Mouse (Mus musculus) adrenal gland, postnatal 36 days (tissue): Measurements from ENCODE around the gene Gnaq. TPM values are rescaled to one million over a fixed set of nuclear protein-coding genes. Genes with fewer than 3 reads are reported as not detected.
"Not testable (repeated sequence)": the region's sequence is repeated elsewhere in the genome, so short reads cannot be mapped to it uniquely, and the experiment has no call there.

Source experiments
- DNase-seq, 2 experiments: peaks; one replicate each; pipeline ENCODE4 v3.0.0; 2021; ENCODE audit warnings: mixed read lengths in 1 of 2
- total RNA-seq, 2 experiments: library from RNA; stranded (reverse); gene quantifications; 2 replicates each; pipeline ENCODE4 v1.2.3; 2021

Gnaq gene
- total RNA-seq, 2 experiments from 2014 or later, result 56.8 to 58.0 TPM

DNA sequence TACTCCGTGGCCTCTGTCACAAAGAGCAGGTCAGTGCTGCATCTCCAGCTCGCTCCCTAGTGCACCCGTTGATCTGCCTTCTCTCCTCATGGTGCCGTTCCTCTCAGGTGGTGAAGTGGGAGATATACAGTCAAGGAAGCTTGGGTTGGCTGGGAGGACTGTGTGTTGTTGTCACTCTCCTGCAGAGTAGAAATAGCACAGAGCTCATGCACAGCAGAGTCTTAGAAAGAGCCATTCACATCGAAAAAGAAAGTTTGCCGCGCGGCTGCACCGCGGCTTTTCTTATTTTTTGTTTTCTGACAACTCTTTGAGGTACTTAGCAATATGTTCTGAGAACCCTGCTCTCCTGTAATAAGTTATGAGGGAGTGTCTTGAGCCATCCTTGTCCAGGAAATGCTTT is 10.4 kb downstream of the Gnaq start:
- DNase-seq, result no peak

DNA sequence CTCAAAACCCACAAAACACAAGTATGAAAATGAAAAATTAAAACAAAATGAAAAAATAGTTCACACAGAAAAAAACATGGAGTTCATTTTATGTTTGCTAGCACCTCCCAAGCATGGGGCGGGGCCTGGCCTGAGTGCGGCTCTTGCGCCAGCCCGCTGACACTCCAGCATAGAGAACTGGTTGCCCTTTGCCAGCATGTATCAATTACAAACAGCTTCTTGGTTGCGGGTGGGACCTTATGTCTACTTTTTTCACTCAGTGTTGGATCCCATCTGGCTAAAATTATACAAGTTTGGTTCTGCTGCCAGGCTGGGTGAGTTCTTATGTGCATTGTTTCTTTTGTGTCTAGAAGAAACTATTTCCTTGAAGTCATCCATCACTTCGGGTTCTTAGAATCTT is 14.8 kb downstream of the Gnaq start:
- no peak for DNase-seq

DNA sequence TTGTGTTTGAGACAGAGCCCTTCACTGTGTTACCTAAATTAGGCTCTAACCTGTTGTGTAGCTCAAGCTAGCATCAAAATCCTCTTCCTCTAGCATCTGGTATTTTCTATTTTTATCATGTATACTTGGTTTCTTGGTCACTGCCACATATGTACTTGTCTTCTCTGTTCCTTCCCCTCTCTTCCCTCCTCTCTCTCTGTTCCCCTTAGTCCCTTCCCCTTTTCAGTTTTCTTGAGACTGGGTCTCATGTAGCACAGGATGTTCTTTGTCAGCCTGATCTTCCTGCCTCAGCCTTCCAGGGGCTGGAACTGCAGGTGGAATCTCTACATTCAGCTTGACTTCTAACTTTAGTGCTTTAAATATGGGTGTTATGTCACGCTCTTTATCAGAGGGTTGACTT is 16.5 kb downstream of the Gnaq start:
- no peak for DNase-seq

DNA sequence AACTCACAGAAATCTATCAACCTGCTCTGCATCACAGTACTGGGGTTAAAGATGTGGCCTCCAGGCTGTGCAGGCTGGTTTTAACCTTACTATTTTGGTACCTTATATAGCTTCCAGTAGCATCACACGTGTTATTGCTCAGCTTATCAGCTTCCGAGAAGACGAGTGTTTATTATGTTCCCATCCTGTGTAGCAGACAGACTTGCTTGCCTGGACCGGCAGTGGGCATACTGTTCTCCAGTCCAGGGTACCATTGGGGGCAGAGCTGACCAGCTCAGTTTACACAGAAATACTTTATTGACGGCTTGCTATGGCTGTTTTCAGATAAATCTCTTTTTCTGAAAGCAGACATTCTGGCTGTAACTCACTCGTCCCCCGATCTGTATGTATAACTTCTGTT is 17.7 kb downstream of the Gnaq start:
- no peak for DNase-seq

DNA sequence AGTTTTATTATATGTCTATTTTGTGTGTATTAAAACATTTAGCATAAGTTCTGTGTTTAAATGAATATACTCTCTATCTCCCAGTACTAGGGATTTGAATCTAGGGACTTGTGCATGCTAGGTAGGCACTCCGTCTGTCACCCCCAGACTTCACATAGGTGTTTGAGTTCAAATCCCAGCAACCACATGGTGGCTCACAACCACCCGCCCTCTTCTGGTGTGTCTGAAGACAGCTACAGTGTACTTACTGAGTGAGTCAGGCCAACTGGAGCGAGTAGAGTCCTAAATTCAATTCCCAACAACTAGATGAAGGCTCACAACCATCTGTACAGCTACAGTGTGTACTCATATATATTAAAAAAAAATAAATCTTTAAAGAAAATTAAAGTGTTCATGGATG is 21.2 kb downstream of the Gnaq start:
- DNase-seq, result no peak

DNA sequence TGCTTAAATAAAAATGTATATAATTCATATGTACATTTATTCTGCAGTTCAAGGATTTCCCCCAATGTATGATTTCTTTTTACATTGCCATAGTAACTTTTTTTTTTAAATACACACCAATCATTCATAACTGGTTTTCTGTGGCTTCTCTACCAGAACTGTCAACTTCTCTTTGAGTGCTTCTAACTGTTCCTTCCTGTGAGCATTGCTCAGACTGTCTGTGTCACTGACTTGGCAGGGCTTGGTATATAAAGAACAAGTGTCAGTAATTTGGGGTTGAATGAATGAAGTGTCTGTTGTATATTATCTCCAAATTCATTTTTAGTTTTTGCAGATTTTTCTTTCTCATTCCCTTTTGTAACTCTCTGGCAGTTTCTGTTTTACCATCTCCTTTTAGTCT is 21.8 kb downstream of the Gnaq start:
- DNase-seq, result no peak

DNA sequence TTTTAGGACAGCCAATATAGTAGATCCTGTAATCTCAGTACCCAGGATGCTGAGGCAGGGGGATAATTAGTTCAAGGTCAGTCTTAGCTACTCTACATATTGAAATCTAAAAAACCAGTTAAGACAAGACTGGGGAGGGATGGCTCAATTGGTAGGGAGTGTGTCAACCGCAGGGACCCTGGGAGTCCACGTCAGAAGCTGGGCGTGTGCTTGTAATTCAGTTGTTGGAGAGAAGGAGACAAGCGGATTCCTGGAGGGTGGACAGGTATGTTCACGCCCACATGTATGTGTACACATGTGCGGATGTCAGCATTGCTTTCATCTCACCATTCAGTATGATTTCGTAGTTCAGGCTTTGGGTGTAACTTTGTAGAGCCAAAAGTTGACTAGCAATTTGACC is 24.5 kb downstream of the Gnaq start:
- no peak for DNase-seq

DNA sequence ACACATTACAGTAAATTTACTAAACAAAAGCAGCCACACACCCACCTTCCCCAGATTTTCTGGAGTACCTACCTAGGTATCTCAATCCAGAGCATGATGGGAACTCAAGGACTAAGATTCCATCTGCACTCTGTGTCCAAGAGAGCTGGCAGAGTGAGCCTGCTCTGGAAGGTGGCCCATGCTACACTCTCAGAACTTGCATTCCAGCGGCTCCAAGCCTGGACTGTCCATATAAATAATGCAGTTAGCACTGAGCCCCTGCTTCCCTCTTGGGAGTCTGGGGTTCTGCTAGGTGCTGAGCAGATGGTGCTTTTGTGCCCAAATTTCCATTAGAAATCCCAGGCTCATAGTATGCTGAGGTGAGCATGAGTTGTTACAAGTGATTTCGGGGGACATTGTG is 28.1 kb downstream of the Gnaq start:
- no peak for DNase-seq

DNA sequence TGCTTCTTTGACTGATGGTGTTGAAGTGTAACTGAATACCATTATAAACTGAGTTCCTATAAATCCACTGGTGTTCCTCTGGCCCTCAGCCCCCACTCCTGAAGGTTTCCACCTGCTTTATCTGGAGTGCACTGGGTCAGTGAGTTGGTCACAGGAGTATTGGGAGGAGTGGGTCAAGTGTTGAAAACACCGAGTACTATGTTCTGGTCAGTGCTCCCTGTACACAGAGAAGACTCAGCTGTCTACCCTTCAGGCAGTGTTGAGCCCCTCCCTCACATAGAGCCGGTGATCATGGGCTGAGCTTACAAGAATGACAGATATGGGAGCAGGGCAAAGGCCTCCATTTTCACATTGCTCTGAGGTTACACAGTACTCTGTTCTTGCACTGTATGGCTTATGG is 28.6 kb downstream of the Gnaq start:
- DNase-seq, result no peak

DNA sequence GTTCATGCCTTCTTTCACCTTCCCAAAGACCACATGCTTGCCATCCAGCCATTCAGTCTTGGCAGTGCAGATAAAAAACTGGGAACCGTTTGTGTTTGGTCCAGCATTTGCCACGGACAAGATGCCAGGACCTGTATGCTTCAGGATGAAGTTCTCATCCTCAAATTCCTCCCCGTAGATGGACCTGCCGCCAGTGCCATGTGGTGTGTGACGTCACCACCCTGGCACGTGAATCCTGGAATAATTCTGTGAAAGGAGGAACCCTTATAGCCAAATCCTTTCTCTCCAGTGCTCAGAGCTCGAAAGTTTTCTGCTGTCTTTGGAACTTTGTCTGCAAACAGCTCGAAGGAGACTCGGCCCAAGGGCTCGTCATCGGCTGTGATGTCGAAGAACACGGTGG is 31.8 kb downstream of the Gnaq start:
- not testable (repeated sequence) for DNase-seq

DNA sequence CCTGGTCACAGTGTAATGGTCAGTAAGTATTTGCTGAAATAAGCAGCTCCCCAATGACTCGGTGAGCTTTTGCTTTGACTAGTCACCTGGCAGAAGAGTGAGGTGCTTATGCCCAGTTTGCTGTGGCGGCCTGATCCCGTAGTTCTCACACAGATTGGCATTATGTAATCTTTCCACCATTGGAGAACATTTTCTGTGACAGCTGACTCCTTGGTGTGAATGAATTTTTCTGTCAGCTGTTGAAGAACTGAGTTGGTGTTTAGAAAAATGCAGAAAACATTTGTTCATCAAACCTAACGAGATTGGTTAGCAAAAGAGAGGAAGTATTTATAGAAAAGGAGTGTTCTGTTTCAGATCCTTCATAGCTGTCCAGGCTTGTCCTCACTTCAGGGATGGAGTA is 34.6 kb downstream of the Gnaq start:
- DNase-seq, result no peak

DNA sequence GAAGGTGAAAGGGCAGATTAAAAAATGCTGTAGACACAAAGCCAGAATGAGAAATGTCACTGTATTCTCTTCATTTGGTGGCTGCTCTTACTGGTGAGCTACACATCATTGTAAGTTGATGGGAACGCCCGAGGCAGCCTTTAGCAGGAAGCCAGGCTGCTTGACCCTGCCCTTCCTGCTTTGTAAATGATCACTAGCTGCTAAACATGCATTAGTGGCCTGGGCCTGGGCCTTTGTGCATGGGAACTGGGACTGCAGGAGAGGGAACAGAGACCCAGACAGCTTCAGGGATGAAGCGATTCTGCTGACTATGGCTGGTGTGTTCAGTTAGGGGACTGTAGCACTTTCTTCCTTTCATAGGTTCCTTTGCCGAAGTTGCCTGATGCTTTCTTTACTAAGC is 35.6 kb downstream of the Gnaq start:
- DNase-seq, result peak; percentile 28 to 51

DNA sequence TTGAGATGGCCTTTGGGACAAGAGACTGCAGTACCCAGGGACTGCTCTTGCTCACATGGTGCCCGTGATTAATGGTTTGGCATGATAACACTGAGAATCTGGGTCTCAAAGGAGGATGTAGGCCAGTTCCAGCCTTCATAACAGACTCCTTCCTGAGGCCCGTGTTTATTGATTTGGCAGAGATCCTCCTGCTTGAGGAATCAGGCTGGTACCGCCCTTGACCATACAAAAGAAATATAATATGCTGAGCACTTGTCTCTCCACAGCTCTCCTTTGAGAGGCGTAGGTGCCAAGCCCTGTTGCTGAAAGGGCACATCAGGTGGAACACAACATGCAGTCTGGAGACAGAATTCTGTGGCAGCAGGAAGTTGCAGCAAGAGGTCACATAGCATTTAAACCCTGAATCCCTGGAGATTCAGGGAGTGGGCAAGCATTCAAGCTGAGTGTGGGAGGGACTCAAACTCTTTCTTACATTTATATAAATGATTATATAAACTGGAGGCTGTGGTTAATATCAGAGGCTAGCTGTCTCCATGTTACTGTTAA is 36.1 kb downstream of the Gnaq start:
- DNase-seq, result peak; percentile 20 to 51

DNA sequence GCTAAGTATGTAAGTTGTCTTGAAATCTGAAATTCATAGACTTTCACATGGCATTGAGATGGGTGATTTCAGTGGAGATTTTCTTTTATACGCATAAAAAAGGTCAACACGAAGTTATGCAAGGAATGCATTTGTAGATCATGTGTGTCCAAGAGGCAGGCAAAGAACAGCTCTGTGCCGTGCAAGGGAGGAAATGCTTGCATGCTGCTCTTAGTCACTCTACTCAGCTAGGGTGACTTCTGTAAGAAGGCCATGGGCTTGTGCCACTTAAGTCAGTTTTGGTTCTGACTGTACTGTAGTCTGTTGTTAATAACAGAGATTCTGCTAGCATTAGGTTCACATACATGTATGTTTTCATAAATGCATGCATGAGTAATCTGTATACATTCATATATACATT is 38.1 kb downstream of the Gnaq start:
- peak in 1 of 2 experiments; percentile 22 for DNase-seq

DNA sequence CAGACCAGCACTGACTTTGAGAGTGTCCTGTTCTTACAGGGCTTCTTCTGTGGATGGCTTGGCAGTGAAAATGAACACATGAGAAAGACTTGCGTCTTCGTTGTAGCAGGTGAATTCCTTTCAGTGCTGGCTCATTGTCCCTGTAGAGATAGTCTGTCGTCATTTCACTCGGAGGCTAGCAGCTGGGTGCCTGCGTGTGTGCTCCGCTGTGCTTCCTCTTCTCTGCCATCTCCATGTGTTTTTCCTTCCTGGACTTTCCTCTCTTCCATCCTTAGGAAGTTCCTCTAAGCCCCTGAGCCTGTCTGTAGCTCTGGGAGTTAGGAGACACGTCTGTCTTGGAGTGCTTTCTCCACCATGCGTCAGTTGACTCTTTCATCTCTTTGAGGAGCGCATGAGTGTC is 41.1 kb downstream of the Gnaq start:
- no peak for DNase-seq

DNA sequence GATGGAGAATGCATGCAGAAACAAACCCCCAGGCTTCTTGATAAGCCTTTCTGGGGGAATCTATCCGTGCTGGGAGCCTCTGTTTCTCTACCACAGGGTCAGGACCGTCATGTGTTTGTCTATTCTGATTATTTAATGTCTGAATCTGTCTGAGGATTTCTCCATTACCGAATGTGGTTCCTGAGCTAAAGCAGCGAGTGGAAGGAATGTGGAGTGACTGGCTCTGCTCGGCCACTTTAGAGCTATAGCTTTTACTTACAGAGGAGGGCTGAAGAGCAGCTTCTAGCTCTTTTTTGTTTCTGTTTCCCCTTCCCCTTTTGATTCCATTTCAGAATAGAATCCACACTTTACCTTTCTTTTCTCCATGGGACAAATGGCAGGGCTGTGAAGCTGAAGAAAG is 43.8 kb downstream of the Gnaq start:
- no peak for DNase-seq

DNA sequence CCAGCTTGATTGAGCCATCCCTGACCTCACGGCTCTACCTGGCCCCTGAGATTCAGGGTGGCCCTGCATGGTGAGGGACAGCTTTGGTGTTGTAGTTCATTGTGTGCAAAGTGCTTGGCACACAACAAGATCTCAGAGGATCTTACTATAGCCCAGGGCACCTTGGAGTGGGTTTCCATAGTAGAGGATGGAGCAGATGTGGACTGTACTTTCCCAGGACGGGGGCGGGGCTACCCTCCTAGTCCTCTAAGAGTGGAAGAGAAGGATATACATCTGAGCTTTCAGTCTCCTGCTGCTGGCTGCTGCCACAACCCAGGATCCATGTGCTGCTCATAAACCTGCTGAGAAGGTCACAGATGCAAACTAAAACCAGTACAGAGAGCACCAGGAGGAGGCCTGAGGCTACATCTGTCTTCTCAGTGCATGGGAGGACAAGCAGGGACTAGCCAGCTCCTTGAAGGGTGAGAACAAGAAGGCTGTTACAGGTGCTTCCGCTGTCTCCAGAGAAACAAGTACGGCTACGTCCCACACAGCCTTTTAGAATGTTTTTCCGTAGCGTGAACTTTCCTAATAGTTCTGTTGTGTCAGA is 44.6 kb downstream of the Gnaq start:
- DNase-seq, result no peak

DNA sequence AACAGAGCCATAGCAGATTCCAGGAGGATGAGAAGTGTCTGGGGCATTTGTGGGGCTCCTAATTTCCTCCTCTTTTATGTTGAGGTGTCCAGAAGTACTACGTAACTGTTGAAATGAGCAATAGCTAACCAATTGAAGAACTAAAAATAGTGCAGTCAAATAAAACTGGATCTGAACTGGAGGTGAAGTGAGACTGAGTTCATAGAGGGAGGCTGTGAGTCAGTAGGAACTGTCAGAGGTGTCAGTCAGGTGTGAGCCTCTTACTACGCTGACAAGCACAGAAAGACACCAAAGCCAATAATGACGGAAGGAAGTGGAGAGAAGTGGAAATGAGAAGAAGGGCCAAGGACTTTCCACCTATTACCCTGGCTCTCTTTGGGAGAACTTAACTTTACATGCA is 48.6 kb downstream of the Gnaq start:
- no peak for DNase-seq

DNA sequence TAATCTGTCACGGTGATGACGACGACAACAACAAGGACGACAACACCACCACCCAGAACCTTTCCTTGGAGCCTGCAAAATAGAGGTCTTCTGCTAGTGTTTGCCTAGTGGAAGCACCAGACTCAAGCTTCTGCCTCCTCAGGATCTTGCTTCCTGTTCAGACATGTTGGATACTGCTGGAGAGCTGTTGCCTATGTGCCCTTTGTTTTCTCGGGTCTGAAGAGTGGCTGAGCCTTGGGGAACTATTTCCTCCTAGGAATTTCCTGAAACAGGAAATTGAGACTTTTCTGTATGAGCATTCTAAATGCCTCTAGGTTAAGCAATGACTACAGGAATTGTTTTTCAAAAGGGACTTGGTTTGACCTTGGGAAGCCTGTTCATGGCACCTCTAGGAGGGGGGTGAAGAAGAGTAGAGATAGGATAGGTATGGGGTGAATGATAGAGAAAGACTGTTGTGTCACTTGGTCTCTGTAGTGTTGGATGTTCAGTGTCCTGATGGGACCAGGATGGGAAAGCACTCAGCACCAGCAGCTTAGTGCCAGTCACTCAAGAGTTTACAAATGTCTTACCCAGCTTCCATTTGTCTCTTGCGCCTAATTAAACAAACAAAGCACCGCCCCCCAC is 49.3 kb downstream of the Gnaq start:
- DNase-seq, result no peak

DNA sequence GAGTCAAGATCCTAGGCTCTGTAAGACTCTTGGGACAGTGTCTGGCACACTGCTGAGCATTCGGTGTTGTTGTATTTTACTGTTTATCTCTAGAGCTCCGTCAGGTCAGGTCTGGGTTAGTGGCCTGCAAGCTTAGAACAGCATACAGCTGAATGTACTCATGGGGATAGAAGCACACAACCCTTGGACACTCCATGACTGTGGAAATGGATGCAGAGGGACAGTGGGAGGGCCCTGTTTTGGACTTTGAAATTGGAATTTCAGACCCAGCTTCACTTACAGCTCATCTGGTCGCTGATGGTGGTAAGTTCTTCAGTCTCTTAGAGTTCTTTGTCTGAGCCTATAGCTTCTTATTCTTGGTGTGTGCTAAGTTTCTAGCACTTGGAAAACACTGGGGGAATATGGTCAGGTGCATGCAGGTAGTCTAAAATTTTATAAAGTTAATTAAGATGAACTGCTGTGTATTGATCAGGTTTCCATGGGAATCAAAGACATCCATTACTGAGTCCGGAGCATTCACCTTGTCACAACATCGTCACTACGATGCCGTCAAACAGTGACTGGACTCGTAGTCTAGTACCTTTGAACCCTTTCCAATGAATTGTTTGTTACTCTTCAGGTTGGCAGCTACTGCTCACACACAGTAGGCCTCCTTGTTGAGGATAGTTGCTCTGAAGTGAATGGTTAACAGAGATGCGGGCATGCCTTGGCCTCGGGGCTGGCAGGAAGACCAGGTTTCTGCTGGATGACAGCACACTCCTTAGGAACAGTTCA is 51.1 kb downstream of the Gnaq start:
- no peak for DNase-seq

DNA sequence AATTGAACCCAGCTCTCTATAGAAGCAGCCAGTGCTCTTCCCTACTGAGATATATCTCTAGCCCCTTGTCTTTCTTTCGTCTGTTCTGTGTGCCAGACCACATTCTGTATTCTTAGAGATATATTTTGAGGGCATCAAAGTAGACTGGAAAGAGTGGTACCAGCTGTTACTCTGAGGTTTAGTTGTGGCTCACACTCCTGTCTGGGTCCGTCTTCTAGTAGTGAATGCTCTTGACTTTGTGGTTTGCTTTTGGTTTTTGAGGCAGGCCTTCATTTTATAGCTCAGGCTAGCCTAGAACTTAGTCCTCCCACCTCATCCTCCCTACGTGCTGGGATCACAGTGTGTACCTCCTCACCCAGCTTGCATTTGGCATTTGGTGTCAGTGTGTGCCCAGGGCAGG is 54.4 kb downstream of the Gnaq start:
- no peak for DNase-seq

DNA sequence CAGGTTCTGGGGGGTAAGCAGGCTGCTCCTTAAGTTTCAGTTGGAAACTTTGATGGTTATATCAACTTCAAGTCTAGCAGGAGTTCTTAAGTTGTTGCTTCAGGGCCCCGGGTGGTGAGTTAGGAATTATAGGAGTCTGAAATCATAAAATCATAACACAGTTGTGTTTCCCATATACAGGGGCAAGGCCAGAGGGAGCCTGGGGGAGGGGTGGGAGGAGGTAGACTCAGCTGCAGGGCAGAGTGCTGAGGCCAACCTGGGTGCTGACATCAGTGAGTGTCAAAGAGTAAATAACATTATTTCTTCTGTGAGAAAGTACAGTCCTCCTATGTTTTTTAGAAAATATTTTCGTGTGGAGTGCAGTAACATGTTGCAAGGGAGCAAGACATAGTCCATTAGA is 55.3 kb downstream of the Gnaq start:
- no peak for DNase-seq

DNA sequence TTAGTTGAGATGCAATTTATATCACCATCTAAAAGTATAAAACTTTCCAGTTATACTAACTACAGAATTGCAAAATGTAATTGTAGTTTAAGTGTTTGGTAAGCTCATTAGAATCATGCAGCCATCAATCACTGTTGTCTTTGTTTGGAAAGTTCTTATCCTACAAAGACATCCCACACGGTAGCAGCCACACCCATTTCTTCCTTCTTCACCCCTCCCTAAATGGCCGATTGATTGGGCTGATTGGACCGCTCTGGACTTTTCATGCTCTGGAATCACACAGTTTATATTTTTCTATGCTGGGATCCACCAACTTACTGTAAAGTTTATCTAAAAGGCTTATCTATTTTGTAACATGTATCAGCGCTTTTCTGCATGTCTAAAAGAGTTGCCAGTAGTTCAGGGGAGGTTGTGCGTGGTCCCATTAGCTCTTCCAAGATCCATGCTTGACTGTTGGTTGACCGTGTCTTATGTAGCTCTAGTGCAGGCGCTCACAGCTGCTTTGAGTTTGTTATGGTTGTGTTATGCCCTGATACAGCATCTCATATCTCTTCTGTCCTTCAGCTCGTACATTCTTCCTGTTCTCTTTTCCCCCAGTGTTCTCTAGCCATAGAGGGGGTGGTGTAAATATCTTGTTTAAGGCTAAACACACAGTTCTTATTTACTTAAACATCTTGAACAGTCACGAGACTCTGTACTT is 56.6 kb downstream of the Gnaq start:
- no peak for DNase-seq
